Mouse (Mus musculus) cortical plate, adult 2 months (tissue): Measurements from ENCODE around the gene Gm10715.
"Not testable (repeated sequence)": the region's sequence is repeated elsewhere in the genome, so short reads cannot be mapped to it uniquely, and the experiment has no call there.

Experiments
- CTCF ChIP-seq: fragments of 200-500 bp; IDR thresholded peaks from 2 replicates; pipeline ENCODE4 v1.5.1; 2011; ENCODE audit warnings: mild to moderate bottlenecking, control low read depth, low read length; ENCODE audit not compliant: insufficient read depth; ENCODE audit errors: extremely low read depth
- POLR2A ChIP-seq: fragments of 200-500 bp; IDR thresholded peaks from 2 replicates; pipeline ENCODE4 v1.6.1; 2011; ENCODE audit warnings: mild to moderate bottlenecking, low read length, control low read depth; ENCODE audit not compliant: insufficient read depth; ENCODE audit errors: extremely low read depth

DNA sequence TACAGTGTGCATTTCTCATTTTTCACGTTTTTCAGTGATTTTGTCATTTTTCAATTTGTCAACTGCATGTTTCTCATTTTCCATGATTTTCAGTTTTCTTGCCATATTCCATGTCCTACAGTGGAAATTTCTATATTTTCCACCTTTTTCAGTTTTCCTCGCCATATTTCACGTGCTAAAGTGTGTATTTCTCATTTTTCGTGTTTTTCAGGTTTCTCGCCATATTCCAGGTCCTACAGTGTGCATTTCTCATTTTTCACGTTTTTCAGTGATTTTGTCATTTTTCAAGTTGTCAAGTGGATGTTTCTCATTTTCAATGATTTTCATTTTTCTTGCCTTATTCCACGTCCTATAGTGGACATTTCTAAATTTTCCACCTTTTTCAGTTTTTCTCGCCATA is at the start of gene Gm10715:
- not testable (repeated sequence) for TF ChIP-seq CTCF, POLR2A
